Comparison of ENCODE assay signal across 9 mouse cellular contexts in genomic region chr10:99459823-99460361, GRCm38 (mm10).
DNase-seq lines count a peak whose midpoint lies in the region; ATAC-seq and TF ChIP-seq lines count a peak whose summit lies in the region.
"Had no signal": no experiment of that assay in that cellular context is flagged by ENCODE, and none has a peak within 500 bp of the region (broad histone marks: within the 10 kb centered on the region; RNA-seq: fewer than 3 reads in every experiment).

No protein-coding gene starts in this region.

- in situ Hi-C loops in CH12.LX (cut with MboI; ENCODE audit: low pct_ligation_motif_present, low pct_unique_long_range_greater_than_20kb, low sequenced_read_pairs) = loop anchor here (25.0 kb wide), 1 partner anchor 273 kb away; no protein-coding TSS in a partner anchor

- peak; percentile 70 to 91 for TF ChIP-seq CTCF in CH12.LX (conservative IDR thresholded peaks at IDR 0.05 in 1 of 2, IDR thresholded peaks at IDR 0.05 in 1 of 2; ENCODE audit: low read depth in 2 of 2, low read length in 2 of 2)

- dilution Hi-C loops in CH12.LX (cut with MboI; ENCODE audit: extremely low pct_ligation_motif_present, extremely low pct_unique_long_range_greater_than_20kb, low sequenced_read_pairs) = no loop called here

- peak overlapping the region; percentile 89 for H3K4me2 ChIP-seq in CH12.LX (ENCODE audit: insufficient read depth, low read depth, poor library complexity, severe bottlenecking)
- H3K4me2 ChIP-seq in liver, embryonic 12.5 days = peak overlapping the region; percentile 39

- intact Hi-C loops in heart, postnatal 10 days (cut with DNase I) = loop anchor here (2.0 to 5.0 kb wide), 4 partner anchors 49 to 293 kb away; partner anchors contain the start of gene Dusp6

- H3K36me3 ChIP-seq in CH12.LX (replicated peaks in 1 of 2; ENCODE audit: control insufficient read depth in 1 of 2, insufficient read depth in 1 of 2, low read length in 1 of 2) = no peaks in the 10 kb centered on the region
- H3K36me3 ChIP-seq in liver, embryonic 12.5 days = no peaks in the 10 kb centered on the region
- H3K36me3 ChIP-seq: midbrain, embryonic 12.5 days had no signal

- H3K27ac ChIP-seq in CH12.LX (ENCODE audit: insufficient read depth, low read depth) = no peak overlapping the region
- no peak overlapping the region; the same call in 1 of the 2 replicates for H3K27ac ChIP-seq in liver, embryonic 12.5 days

- peak; percentile 49; the same call in 1 of the 2 replicates for ATAC-seq in liver, embryonic 12.5 days

- H3K79me2 ChIP-seq in CH12.LX (replicated peaks; ENCODE audit: control insufficient read depth, extremely low read depth, insufficient read depth, poor library complexity, severe bottlenecking) = no peaks in the 10 kb centered on the region

- H3K9ac ChIP-seq in CH12.LX (ENCODE audit: insufficient read depth, low read depth) = 0 out of 2 replicates have a peak overlapping the region, but pooled peaks have one; percentile 17
- H3K9ac ChIP-seq in liver, embryonic 12.5 days = no peak overlapping the region

- peak; percentile 14 for DNase-seq in gastrocnemius, adult 18-20 months (ENCODE audit: low spot score)
- no peak for DNase-seq in gastrocnemius, postnatal 4 days (ENCODE audit: low spot score in 2 of 2)
- DNase-seq in CH12.LX (ENCODE audit: extremely low read depth) = peak; percentile 80
- DNase-seq in embryo, embryonic 10 days (ENCODE audit: low spot score) = peak; percentile 63
- peak; percentile 37 to 60 for DNase-seq in heart, postnatal 10 days
- DNase-seq in skeletal muscle tissue, adult 2 months (ENCODE audit: low read depth, low spot score) = peak; percentile 54
- no peak for DNase-seq in urinary bladder, adult 18-20 months (ENCODE audit: low spot score in 2 of 2)

- TF ChIP-seq EP300 in CH12.LX (IDR thresholded peaks at IDR 0.05; ENCODE audit: low read length) = no peak

- TF ChIP-seq RAD21 in CH12.LX (IDR thresholded peaks at IDR 0.05; ENCODE audit: low read depth, low read length) = peak; percentile 41

- peaks cover 2 to 22% of the 10 kb centered on the region in 2 experiments; a peak in 3 of 4 replicates for H3K4me1 ChIP-seq in CH12.LX (ENCODE audit: control insufficient read depth in 1 of 2, insufficient read depth in 2 of 2)
- H3K4me1 ChIP-seq in liver, embryonic 12.5 days = peaks cover 13% of the 10 kb centered on the region

- H3K4me3 ChIP-seq in CH12.LX (replicated peaks in 1 of 3; ENCODE audit: low read depth in 2 of 3, low read length in 2 of 3, poor library complexity in 1 of 3) = peak overlapping the region in 2 of 3 experiments; percentile 18 to 54
- H3K4me3 ChIP-seq in liver, embryonic 12.5 days = peak overlapping the region; percentile 8; the same call in 1 of the 2 replicates

- no peak for TF ChIP-seq POLR2A in CH12.LX (IDR thresholded peaks at IDR 0.05; ENCODE audit: low read depth, low read length)

- no peaks in the 10 kb centered on the region for H3K9me3 ChIP-seq in CH12.LX (replicated peaks; ENCODE audit: low read length)
- no peaks in the 10 kb centered on the region for H3K9me3 ChIP-seq in liver, embryonic 12.5 days (replicated peaks)
- H3K9me3 ChIP-seq: midbrain, embryonic 12.5 days had no signal

- WGBS in liver, embryonic 12.5 days (ENCODE audit: insufficient replicate concordance) = 9% methylated on average over 10 of the region's 10 CpGs

- no peaks in the 10 kb centered on the region for H3K27me3 ChIP-seq in CH12.LX (replicated peaks)
- peaks cover 17% of the 10 kb centered on the region; the same call in 1 of the 2 replicates for H3K27me3 ChIP-seq in liver, embryonic 12.5 days (replicated peaks)

TF ChIP-seq in CH12.LX, 34 proteins besides CTCF, POLR2A, EP300 and RAD21:
- peak; percentile 57 for TF ChIP-seq BHLHE40 (IDR thresholded peaks at IDR 0.05; ENCODE audit: low read depth, low read length)
- TF ChIP-seq CHD1 (IDR thresholded peaks at IDR 0.05; ENCODE audit: low read depth, low read length) = no peak
- no peak for TF ChIP-seq ZKSCAN1 (IDR thresholded peaks at IDR 0.05; ENCODE audit: borderline replicate concordance, low read depth, low read length)
- TF ChIP-seq NELFE (IDR thresholded peaks at IDR 0.05; ENCODE audit: low read depth, low read length) = no peak
- no peak for TF ChIP-seq E2F4 (IDR thresholded peaks at IDR 0.05; ENCODE audit: insufficient replicate concordance, low read depth, low read length)
- TF ChIP-seq KAT2A (IDR thresholded peaks at IDR 0.05; ENCODE audit: insufficient replicate concordance, low read length) = no peak
- TF ChIP-seq TBP (conservative IDR thresholded peaks at IDR 0.05; ENCODE audit: low read depth, low read length) = no peak
- TF ChIP-seq SIN3A (IDR thresholded peaks at IDR 0.05; ENCODE audit: low read length) = no peak
- peak; percentile 53 for TF ChIP-seq USF1 (IDR thresholded peaks at IDR 0.05; ENCODE audit: low read depth, low read length)
- no peak for TF ChIP-seq ETS1 (conservative IDR thresholded peaks at IDR 0.05; ENCODE audit: low read depth, low read length)
- peak; percentile 15; the same call in 1 of the 2 replicates for TF ChIP-seq ELF1 (IDR thresholded peaks at IDR 0.05; ENCODE audit: low read depth, low read length)
- no peak for TF ChIP-seq JUN (IDR thresholded peaks at IDR 0.05; ENCODE audit: insufficient read depth, low read depth, low read length)
- no peak for TF ChIP-seq ZC3H11A (IDR thresholded peaks at IDR 0.05; ENCODE audit: low read depth, low read length)
- TF ChIP-seq GABPA (IDR thresholded peaks at IDR 0.05; ENCODE audit: insufficient replicate concordance, low read depth, low read length) = no peak
- no peak for TF ChIP-seq MAZ (IDR thresholded peaks at IDR 0.05; ENCODE audit: low read depth, low read length)
- peak; percentile 56 for TF ChIP-seq USF2 (conservative IDR thresholded peaks at IDR 0.05; ENCODE audit: low read depth, low read length)
TF ChIP-seq in CH12.LX: peak in this region for 4.

Comparison
In these comparisons a context has a peak if more than half of its experiments do, and no peak if none do; other contexts are left out.
1. DNase-seq: peak in gastrocnemius, adult 18-20 months (single experiment), CH12.LX (single experiment), embryo, embryonic 10 days (single experiment), heart, postnatal 10 days (2 of 2) and skeletal muscle tissue, adult 2 months (single experiment); none in gastrocnemius, postnatal 4 days (0 of 2) and urinary bladder, adult 18-20 months (0 of 2).